Mouse (Mus musculus): ENCODE data around the gene C2cd2. TPM values are rescaled to one million over a fixed set of nuclear protein-coding genes. Genes with fewer than 3 reads are reported as not detected.
A peak's percentile ranks its signal among the peaks of the same experiment; 100 is the strongest.

Gene C2cd2
- polyA plus RNA-seq, 1 experiment, result 7.9 TPM

GRCm38 (mm10) chr16:97927331-97927938 lies 35.0 kb downstream of the C2cd2 start:
- TF ChIP-seq POLR2A (IDR thresholded peaks at IDR 0.05; ENCODE audit: low read depth, low read length) (no peak), CTCF (IDR thresholded peaks at IDR 0.05; ENCODE audit: extremely low read depth, insufficient read length, insufficient replicate concordance, low read depth, low read length) (no peak)

GRCm38 (mm10) chr16:97926381-97926780 lies 36.0 kb downstream of the C2cd2 start:
- 88% methylated on average over 9 of the region's 9 CpGs for WGBS
- no peaks in the 10 kb centered on the region for H3K36me3 ChIP-seq (ENCODE audit: control insufficient read depth, insufficient read depth, low read length)
- H3K27ac ChIP-seq (ENCODE audit: insufficient read depth, low read depth, low read length), result no peak overlapping the region
- H3K27me3 ChIP-seq (ENCODE audit: control insufficient read depth, insufficient read depth, low read length), result no peaks in the 10 kb centered on the region
- H3K4me3 ChIP-seq (ENCODE audit: low read depth, low read length), result no peak overlapping the region
- TF ChIP-seq CTCF (IDR thresholded peaks at IDR 0.05; ENCODE audit: extremely low read depth, insufficient read length, insufficient replicate concordance, low read depth, low read length) (no peak), POLR2A (IDR thresholded peaks at IDR 0.05; ENCODE audit: low read depth, low read length) (no peak)
- peaks cover 4% of the 10 kb centered on the region; the same call in 1 of the 2 replicates for H3K4me1 ChIP-seq (ENCODE audit: control insufficient read depth, insufficient read depth, insufficient read length, low read length)

More at GRCm38 (mm10) chr16:97927331-97927938, 35.0 kb downstream of the C2cd2 start:
- Histone ChIP-seq H3K4me1 (ENCODE audit: control insufficient read depth, insufficient read depth, insufficient read length, low read length) (peaks cover 4% of the 10 kb centered on the region; the same call in 1 of the 2 replicates), H3K36me3 (ENCODE audit: control insufficient read depth, insufficient read depth, low read length) (no peaks in the 10 kb centered on the region), H3K4me3 (ENCODE audit: low read depth, low read length) (no peak overlapping the region), H3K27me3 (ENCODE audit: control insufficient read depth, insufficient read depth, low read length) (no peaks in the 10 kb centered on the region), H3K27ac (ENCODE audit: insufficient read depth, low read depth, low read length) (no peak overlapping the region)
- 77% methylated on average over 3 of the region's 3 CpGs for WGBS

GRCm38 (mm10) chr16:97925760-97926159 lies 36.6 kb downstream of the C2cd2 start:
- TF ChIP-seq POLR2A (IDR thresholded peaks at IDR 0.05; ENCODE audit: low read depth, low read length) (no peak), CTCF (IDR thresholded peaks at IDR 0.05; ENCODE audit: extremely low read depth, insufficient read length, insufficient replicate concordance, low read depth, low read length) (no peak)
- Histone ChIP-seq H3K4me3 (ENCODE audit: low read depth, low read length) (no peak overlapping the region), H3K4me1 (ENCODE audit: control insufficient read depth, insufficient read depth, insufficient read length, low read length) (peaks cover 4% of the 10 kb centered on the region; the same call in 1 of the 2 replicates), H3K36me3 (ENCODE audit: control insufficient read depth, insufficient read depth, low read length) (no peaks in the 10 kb centered on the region), H3K27ac (ENCODE audit: insufficient read depth, low read depth, low read length) (no peak overlapping the region), H3K27me3 (ENCODE audit: control insufficient read depth, insufficient read depth, low read length) (no peaks in the 10 kb centered on the region)
- WGBS, result 49% methylated on average over 2 of the region's 2 CpGs

- Histone ChIP-seq H3K27ac (ENCODE audit: insufficient read depth, low read depth, low read length) (no peak overlapping the region), H3K4me1 (ENCODE audit: control insufficient read depth, insufficient read depth, insufficient read length, low read length) (peaks cover 7% of the 10 kb centered on the region; the same call in 1 of the 2 replicates), H3K4me3 (ENCODE audit: low read depth, low read length) (no peak overlapping the region), H3K27me3 (ENCODE audit: control insufficient read depth, insufficient read depth, low read length) (no peaks in the 10 kb centered on the region), H3K36me3 (ENCODE audit: control insufficient read depth, insufficient read depth, low read length) (no peaks in the 10 kb centered on the region)
- no peak for TF ChIP-seq POLR2A (IDR thresholded peaks at IDR 0.05; ENCODE audit: low read depth, low read length)
- TF ChIP-seq CTCF (IDR thresholded peaks at IDR 0.05; ENCODE audit: extremely low read depth, insufficient read length, insufficient replicate concordance, low read depth, low read length), result no peak
- 54% methylated on average over 1 of the region's 1 CpGs for WGBS
Observed at GRCm38 (mm10) chr16:97923700-97924099, 38.7 kb downstream of the C2cd2 start.

- Histone ChIP-seq H3K4me3 (ENCODE audit: low read depth, low read length) (peak overlapping the region; percentile 81), H3K27me3 (ENCODE audit: control insufficient read depth, insufficient read depth, low read length) (no peaks in the 10 kb centered on the region), H3K36me3 (ENCODE audit: control insufficient read depth, insufficient read depth, low read length) (no peaks in the 10 kb centered on the region), H3K27ac (ENCODE audit: insufficient read depth, low read depth, low read length) (no peak overlapping the region), H3K4me1 (ENCODE audit: control insufficient read depth, insufficient read depth, insufficient read length, low read length) (peaks cover 7% of the 10 kb centered on the region; the same call in 1 of the 2 replicates)
- TF ChIP-seq POLR2A (IDR thresholded peaks at IDR 0.05; ENCODE audit: low read depth, low read length), result no peak
- TF ChIP-seq CTCF (IDR thresholded peaks at IDR 0.05; ENCODE audit: extremely low read depth, insufficient read length, insufficient replicate concordance, low read depth, low read length), result no peak
- WGBS, result 2% methylated on average over 9 of the region's 9 CpGs
Observed at GRCm38 (mm10) chr16:97922779-97923126, 39.6 kb downstream of the C2cd2 start.

GRCm38 (mm10) chr16:97921961-97922778 lies 40.2 kb downstream of the C2cd2 start:
- Histone ChIP-seq H3K36me3 (ENCODE audit: control insufficient read depth, insufficient read depth, low read length) (no peaks in the 10 kb centered on the region), H3K27ac (ENCODE audit: insufficient read depth, low read depth, low read length) (no peak overlapping the region), H3K4me1 (ENCODE audit: control insufficient read depth, insufficient read depth, insufficient read length, low read length) (peaks cover 7% of the 10 kb centered on the region; the same call in 1 of the 2 replicates), H3K4me3 (ENCODE audit: low read depth, low read length) (peak overlapping the region; percentile 81), H3K27me3 (ENCODE audit: control insufficient read depth, insufficient read depth, low read length) (no peaks in the 10 kb centered on the region)
- WGBS, result 1% methylated on average over 75 of the region's 75 CpGs
- TF ChIP-seq CTCF (IDR thresholded peaks at IDR 0.05; ENCODE audit: extremely low read depth, insufficient read length, insufficient replicate concordance, low read depth, low read length) (no peak), POLR2A (IDR thresholded peaks at IDR 0.05; ENCODE audit: low read depth, low read length) (peak; percentile 81)

- Histone ChIP-seq H3K4me3 (ENCODE audit: low read depth, low read length) (no peak overlapping the region), H3K27me3 (ENCODE audit: control insufficient read depth, insufficient read depth, low read length) (no peaks in the 10 kb centered on the region), H3K36me3 (ENCODE audit: control insufficient read depth, insufficient read depth, low read length) (no peaks in the 10 kb centered on the region), H3K27ac (ENCODE audit: insufficient read depth, low read depth, low read length) (no peak overlapping the region), H3K4me1 (ENCODE audit: control insufficient read depth, insufficient read depth, insufficient read length, low read length) (peaks cover 7% of the 10 kb centered on the region; the same call in 1 of the 2 replicates)
- 95% methylated on average over 1 of the region's 1 CpGs for WGBS
- TF ChIP-seq CTCF (IDR thresholded peaks at IDR 0.05; ENCODE audit: extremely low read depth, insufficient read length, insufficient replicate concordance, low read depth, low read length) (no peak), POLR2A (IDR thresholded peaks at IDR 0.05; ENCODE audit: low read depth, low read length) (no peak)
Observed at GRCm38 (mm10) chr16:97920621-97921020, 41.8 kb downstream of the C2cd2 start.
